Mouse (Mus musculus) liver, postnatal 0 days (tissue): ENCODE measurements around the gene Afg1l.

Source experiments
- CTCF ChIP-seq: sonication (generic); IDR thresholded peaks from 2 replicates; pipeline ENCODE4 v1.5.1; 2016; ENCODE audit warnings: antibody characterized with exemption, low read depth
- EP300 ChIP-seq: IDR thresholded peaks from 2 replicates; pipeline ENCODE4 v1.6.1; 2016; ENCODE audit warnings: antibody characterized with exemption, low read depth, mild to moderate bottlenecking

GRCm38 (mm10) chr10:42293877-42294276 lies 184.5 kb downstream of the Afg1l start:
- TF ChIP-seq CTCF, result no peak
- no peak for TF ChIP-seq EP300
